ENCODE assay signal across 12 mouse cellular contexts in genomic region chr11:119539944-119540343, GRCm38 (mm10). TPM values are rescaled to one million over a fixed set of nuclear protein-coding genes. Genes with fewer than 3 reads are reported as not detected.
A peak's percentile ranks its signal among the peaks of the same experiment; 100 is the strongest.
DNase-seq lines count a peak whose midpoint lies in the region; ATAC-seq lines count a peak whose summit lies in the region.
"Had no signal": no experiment of that assay in that cellular context is flagged by ENCODE, and none has a peak within 500 bp of the region (broad histone marks: within the 10 kb centered on the region; RNA-seq: fewer than 3 reads in every experiment).

No protein-coding gene starts in this region.

- ATAC-seq in midbrain, embryonic 13.5 days = no peak
- no peak for ATAC-seq in midbrain, embryonic 16.5 days
- no peak for ATAC-seq in neural tube, embryonic 11.5 days (ENCODE audit: insufficient read depth, low FRiP score, low TSS enrichment)
- ATAC-seq in erythroblast, adult 5-6 weeks (replicated peaks; ENCODE audit: low FRiP score, poor library complexity, severe bottlenecking) = no peak

- no peaks in the 10 kb centered on the region for H3K36me3 ChIP-seq in midbrain, embryonic 13.5 days
- no peaks in the 10 kb centered on the region for H3K36me3 ChIP-seq in midbrain, embryonic 16.5 days (ENCODE audit: control insufficient read depth, insufficient read depth, low read length)
- no peaks in the 10 kb centered on the region for H3K36me3 ChIP-seq in neural tube, embryonic 11.5 days (ENCODE audit: control insufficient read depth, insufficient read depth, low read length)

- H3K27me3 ChIP-seq in midbrain, embryonic 13.5 days = peaks cover 54% of the 10 kb centered on the region
- peaks cover 5% of the 10 kb centered on the region for H3K27me3 ChIP-seq in midbrain, embryonic 16.5 days (ENCODE audit: control insufficient read depth, insufficient read depth, low read depth, low read length)
- H3K27me3 ChIP-seq in neural tube, embryonic 11.5 days (ENCODE audit: control insufficient read depth, insufficient read depth, low read length) = peaks cover 11% of the 10 kb centered on the region

- peak; percentile 80 for DNase-seq in cerebellum, adult 11-12 months
- no peak for DNase-seq in cerebellum, postnatal 4 days (ENCODE audit: low spot score in 2 of 2)
- peak; percentile 64 for DNase-seq in embryo, embryonic 10 days (ENCODE audit: low spot score)
- peak; percentile 54 for DNase-seq in neural tube, embryonic 11.5 days (ENCODE audit: low spot score)
- no peak for DNase-seq in gastrocnemius, postnatal 10 days
- DNase-seq: B cell, adult 2 months; gastrocnemius, adult 2 months; kidney, adult 2 months; lung, adult 2 months had no signal

- H3K4me1 ChIP-seq in midbrain, embryonic 13.5 days (replicated peaks) = peaks cover 25% of the 10 kb centered on the region
- H3K4me1 ChIP-seq in midbrain, embryonic 16.5 days (ENCODE audit: control insufficient read depth, insufficient read depth, low read length) = peaks cover 15% of the 10 kb centered on the region; the same call in 1 of the 2 replicates
- no peaks in the 10 kb centered on the region for H3K4me1 ChIP-seq in neural tube, embryonic 11.5 days (ENCODE audit: control insufficient read depth, insufficient read depth, low read length)

- no peak overlapping the region for H3K27ac ChIP-seq in midbrain, embryonic 13.5 days
- no peak overlapping the region for H3K27ac ChIP-seq in midbrain, embryonic 16.5 days (ENCODE audit: low read length)
- no peak overlapping the region for H3K27ac ChIP-seq in neural tube, embryonic 11.5 days (ENCODE audit: low read depth, low read length)
- H3K27ac ChIP-seq: gastrocnemius, adult 2 months had no signal

- 33% methylated on average over 13 of the region's 14 CpGs for WGBS in midbrain, embryonic 13.5 days
- 27% methylated on average over 14 of the region's 14 CpGs for WGBS in midbrain, embryonic 16.5 days
- 42% methylated on average over 14 of the region's 14 CpGs for WGBS in neural tube, embryonic 11.5 days

- no peaks in the 10 kb centered on the region for H3K9me3 ChIP-seq in midbrain, embryonic 13.5 days
- H3K9me3 ChIP-seq in midbrain, embryonic 16.5 days (replicated peaks; ENCODE audit: control insufficient read depth, low read length, poor library complexity, severe bottlenecking) = no peaks in the 10 kb centered on the region
- no peaks in the 10 kb centered on the region for H3K9me3 ChIP-seq in neural tube, embryonic 11.5 days (ENCODE audit: control insufficient read depth, low read length)

- H3K9ac ChIP-seq in midbrain, embryonic 13.5 days (replicated peaks) = 0 out of 2 replicates have a peak overlapping the region, but pooled peaks have one; percentile 14
- no peak overlapping the region for H3K9ac ChIP-seq in midbrain, embryonic 16.5 days (ENCODE audit: low read depth, low read length)
- no peak overlapping the region for H3K9ac ChIP-seq in neural tube, embryonic 11.5 days (ENCODE audit: low read length)

- H3K4me2 ChIP-seq in midbrain, embryonic 13.5 days (replicated peaks) = 0 out of 2 replicates have a peak overlapping the region, but pooled peaks have one; percentile 2
- no peak overlapping the region for H3K4me2 ChIP-seq in midbrain, embryonic 16.5 days (ENCODE audit: low read length)
- H3K4me2 ChIP-seq in neural tube, embryonic 11.5 days (ENCODE audit: low read depth) = no peak overlapping the region

- H3K4me3 ChIP-seq in midbrain, embryonic 13.5 days (replicated peaks) = no peak overlapping the region
- no peak overlapping the region for H3K4me3 ChIP-seq in midbrain, embryonic 16.5 days (ENCODE audit: low read depth, low read length)
- no peak overlapping the region for H3K4me3 ChIP-seq in neural tube, embryonic 11.5 days (ENCODE audit: low read depth, low read length)
- H3K4me3 ChIP-seq: gastrocnemius, adult 2 months had no signal

RNA-seq across cellular contexts. Expression of gene Nptx1, which starts 7.6 kb away (rescaled TPM):
- polyA plus RNA-seq in midbrain, embryonic 13.5 days (2015; fragmentation: Nextera tagmentation; extraction: Ambion mirVana) = 7.3 and 8.6 TPM in 2 replicates
- polyA plus RNA-seq in midbrain, embryonic 16.5 days (2015; fragmentation: Nextera tagmentation; extraction: Ambion mirVana) = 12.4 and 12.6 TPM in 2 replicates
- polyA plus RNA-seq in neural tube, embryonic 11.5 days (2014; fragmentation: Nextera tagmentation; extraction: Ambion mirVana) = 8.3 and 9.2 TPM in 2 replicates
- total RNA-seq in gastrocnemius, postnatal 10 days (2021) = under 1 TPM; 0.50 to 0.66 TPM
- total RNA-seq in erythroblast, adult 5-6 weeks (2015; ENCODE audit: low replicate concordance) = not detected in 2 replicates
- not detected in 2 replicates for total RNA-seq in erythroblast, adult 5-6 weeks (2017; ENCODE audit: low replicate concordance)
- total RNA-seq: gastrocnemius, adult 2 months had no signal

RNA-seq across cellular contexts. Expression of gene Endov, which starts 48.8 kb away (rescaled TPM):
- 22.8 and 22.9 TPM in 2 replicates for polyA plus RNA-seq in midbrain, embryonic 13.5 days (2015; fragmentation: Nextera tagmentation; extraction: Ambion mirVana)
- 17.3 and 19.8 TPM in 2 replicates for polyA plus RNA-seq in midbrain, embryonic 16.5 days (2015; fragmentation: Nextera tagmentation; extraction: Ambion mirVana)
- 13.9 and 18.1 TPM in 2 replicates for polyA plus RNA-seq in neural tube, embryonic 11.5 days (2014; fragmentation: Nextera tagmentation; extraction: Ambion mirVana)
- 10 to 100 TPM in 1 of 2 experiments, 1 to 10 TPM in 1; 9.7 to 12.9 TPM for total RNA-seq in gastrocnemius, postnatal 10 days (2021)
- 2.9 and 3.1 TPM in 2 replicates for total RNA-seq in erythroblast, adult 5-6 weeks (2015; ENCODE audit: low replicate concordance)
- 3.8 and 4.8 TPM in 2 replicates for total RNA-seq in erythroblast, adult 5-6 weeks (2017; ENCODE audit: low replicate concordance)

Comparison
In these comparisons a context has a peak if more than half of its experiments do, and no peak if none do; other contexts are left out.
1. DNase-seq: peak in cerebellum, adult 11-12 months (single experiment), embryo, embryonic 10 days (single experiment) and neural tube, embryonic 11.5 days (single experiment); none in cerebellum, postnatal 4 days (0 of 2) and gastrocnemius, postnatal 10 days (single experiment).